Mouse (Mus musculus): ENCODE measurements around the gene Galk2.

Galk2 gene

DNA sequence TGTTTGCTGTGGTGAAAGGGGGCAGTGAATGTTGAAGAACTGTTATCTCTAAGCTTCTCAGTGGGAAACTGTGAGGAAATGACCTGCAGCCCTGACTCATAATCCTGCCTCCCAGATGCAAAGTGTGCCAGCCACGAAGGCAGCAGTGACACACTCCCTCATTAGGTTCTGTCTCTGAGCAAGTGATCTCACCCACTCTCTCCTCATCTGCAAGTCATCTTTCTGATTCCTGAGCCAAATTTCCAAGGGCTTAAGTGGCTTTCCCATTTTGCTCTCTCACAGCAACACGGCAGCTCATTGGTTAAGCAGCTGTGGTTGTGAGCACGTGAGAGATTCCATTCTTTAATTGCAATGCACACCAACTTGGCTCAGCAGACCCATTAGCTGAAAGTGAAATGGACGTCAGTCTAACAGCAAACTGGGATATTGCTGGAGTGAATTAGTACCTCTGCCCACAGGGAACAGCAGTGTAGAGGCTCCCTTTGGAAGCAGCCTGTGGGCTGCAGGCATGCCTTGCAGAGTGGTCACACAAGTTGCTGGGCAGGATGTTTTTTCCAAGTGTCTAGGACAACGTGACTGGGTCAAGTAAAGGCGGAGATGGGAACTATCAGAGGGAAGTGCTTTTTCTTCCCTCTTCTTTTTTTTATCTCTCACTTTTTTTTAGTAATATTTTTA, 82.3 kb downstream of the Galk2 start:
- peak; percentile 21 for DNase-seq (ENCODE audit: low read depth, low spot score)

DNA sequence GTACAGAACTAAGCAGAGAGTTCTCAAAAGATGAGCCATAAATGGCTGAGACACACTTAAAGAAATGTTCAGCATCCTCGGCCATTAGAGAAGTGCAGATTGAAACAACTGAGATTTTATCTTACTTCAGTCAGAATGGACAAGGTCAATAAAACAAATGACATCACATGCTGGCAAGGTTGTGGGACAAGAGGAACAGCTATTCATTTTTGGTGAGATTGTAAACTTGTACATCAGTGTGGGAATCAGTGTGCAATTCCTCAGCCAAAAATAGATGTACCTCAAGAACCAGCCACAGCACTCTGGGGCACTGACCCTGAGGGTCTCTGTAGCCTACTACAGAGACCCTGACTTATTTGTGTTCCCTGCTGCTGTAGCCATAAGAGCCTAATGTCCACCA, 84.4 kb downstream of the Galk2 start:
- DNase-seq (ENCODE audit: low read depth, low spot score): no peak

DNA sequence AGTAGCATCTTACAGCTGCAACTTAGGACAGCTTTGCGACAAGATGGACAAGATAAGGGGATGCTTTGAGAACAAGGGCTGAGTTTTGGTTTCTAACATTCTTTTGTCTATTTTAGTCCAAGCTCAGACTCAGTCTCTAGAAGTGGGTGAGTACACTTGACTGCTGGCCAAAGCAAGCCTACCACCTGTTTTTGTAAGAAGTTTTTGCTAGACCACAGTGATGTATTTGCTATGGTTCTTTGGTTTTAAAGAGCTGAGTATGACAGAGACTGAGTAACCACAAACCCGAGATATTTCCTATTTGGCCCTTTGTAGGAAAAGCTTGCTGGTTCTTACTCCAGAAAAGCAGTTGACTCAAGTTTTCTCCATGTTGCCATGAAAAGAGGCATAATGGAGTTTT, 89.3 kb downstream of the Galk2 start:
- peak; percentile 27 for DNase-seq (ENCODE audit: low read depth, low spot score)

DNA sequence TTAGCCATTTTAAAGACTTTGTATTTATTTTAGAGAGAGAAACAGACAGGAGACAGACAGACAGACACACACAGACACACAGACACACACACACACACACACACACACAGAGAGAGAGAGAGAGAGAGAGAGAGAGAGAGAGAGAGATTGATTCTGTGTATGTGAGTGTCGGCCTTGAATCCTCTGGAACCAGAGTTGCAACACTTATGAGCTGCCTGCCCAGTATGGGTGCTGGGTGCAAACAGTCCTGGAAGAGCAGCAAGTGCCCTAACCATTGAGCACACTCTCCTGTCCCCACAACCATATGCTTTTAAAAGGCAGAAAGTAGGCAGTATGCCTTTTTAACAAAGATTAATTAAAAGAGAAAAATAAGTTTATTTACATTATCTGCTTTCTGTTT, 109.9 kb downstream of the Galk2 start:
- DNase-seq (ENCODE audit: low read depth, low spot score): no peak

GRCm38 (mm10) chr2:125973207-125973606, 114.3 kb downstream of the Galk2 start:
- DNase-seq (ENCODE audit: low read depth, low spot score): no peak

DNA sequence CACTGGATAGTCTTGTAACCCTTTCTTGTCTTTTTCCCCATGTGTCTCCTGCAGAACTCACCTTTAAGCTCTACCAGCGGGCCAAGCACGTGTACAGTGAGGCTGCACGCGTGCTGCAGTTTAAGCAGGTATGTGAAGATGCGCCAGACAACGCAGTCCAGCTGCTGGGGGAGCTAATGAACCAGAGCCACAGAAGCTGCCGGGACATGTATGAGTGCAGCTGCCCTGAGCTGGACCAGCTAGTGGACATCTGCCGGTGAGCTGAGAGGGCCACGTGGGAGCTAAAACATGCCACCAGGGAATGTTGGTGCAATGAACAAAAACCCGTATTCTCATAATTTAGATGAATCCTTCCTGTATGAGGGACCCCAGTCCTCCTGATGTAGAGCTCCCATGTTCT, 116.3 kb downstream of the Galk2 start:
- no peak for DNase-seq (ENCODE audit: low read depth, low spot score)

- DNase-seq (ENCODE audit: low read depth, low spot score): no peak
These were observed 117.0 kb downstream of the Galk2 start for GRCm38 (mm10) chr2:125975808-125976345.

DNA sequence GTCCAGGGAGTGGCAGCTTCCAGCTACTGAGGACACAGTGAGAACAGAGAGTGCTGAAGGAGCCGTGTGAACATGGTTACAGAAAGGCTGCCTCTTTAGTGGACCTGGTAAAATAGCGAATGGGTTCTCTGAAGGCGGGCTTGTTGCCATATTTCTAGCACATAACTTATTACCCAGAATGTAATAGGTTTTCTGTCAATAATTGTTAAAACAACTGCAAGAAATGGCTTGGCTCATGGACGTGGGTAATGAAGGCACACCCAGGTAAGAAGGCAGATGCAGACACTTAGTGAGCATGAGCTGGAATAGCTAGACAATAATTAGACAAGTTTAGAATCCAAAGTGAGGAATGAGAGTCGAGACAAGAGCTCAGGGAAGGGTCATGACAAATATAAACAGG, 143.4 kb downstream of the Galk2 start:
- no peak for DNase-seq (ENCODE audit: low read depth, low spot score)

GRCm38 (mm10) chr2:126006088-126006487, 147.2 kb downstream of the Galk2 start:
- peak; percentile 16 for DNase-seq (ENCODE audit: low read depth, low spot score)

DNA sequence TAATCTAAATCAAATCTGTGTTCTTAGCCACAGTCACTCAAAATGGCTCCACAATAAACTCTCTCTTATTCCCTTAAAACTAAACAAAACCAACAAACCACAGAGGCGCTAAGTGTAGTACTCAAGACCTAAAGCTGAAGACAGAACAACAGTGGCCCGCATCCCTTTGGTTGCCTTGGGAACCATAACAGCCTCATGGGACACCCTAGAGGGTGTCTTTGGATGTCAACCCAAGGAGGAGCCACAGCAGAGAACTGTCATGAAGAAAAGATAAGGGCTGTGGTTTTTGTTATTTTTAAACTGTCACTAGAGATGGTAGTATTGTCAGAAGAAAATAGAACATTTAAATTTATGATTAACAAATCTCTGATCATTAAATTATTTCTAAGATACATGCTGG, 147.8 kb downstream of the Galk2 start:
- no peak for DNase-seq (ENCODE audit: low read depth, low spot score)

DNA sequence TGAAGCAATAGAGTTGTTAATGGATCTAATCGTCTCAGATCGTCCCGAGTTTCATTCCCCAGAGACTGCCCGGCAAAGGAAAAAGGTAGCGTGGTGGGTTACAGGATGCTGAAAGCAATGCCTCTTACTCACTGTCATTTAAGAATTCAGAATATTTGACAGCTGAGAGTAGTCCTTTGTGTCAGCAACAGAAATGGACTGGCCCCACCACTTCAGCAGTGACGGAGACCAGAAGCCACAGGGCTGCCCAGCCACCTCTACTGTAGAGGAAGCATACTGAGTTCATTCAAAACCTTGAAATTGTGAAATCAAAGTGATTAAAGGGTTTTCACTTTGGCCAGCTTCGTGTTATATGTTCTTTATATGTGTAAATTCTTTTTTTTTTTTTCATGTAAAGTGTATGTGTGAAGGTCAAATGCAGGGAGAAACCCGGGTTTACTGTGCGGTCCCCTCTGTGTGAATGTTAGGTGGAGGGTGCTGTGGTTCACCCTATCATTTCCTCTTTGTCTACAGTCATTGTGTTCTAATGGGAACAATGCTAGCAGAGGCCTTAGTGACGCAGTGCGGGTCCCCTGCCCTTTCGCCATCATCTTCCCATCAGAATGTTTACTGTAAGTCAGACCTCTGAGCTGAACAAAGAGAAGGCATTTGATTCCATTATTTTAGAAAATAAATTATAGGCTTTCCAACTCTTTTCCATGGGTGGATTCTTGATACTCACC, 156.2 kb downstream of the Galk2 start:
- DNase-seq (ENCODE audit: low read depth, low spot score): no peak

- no peak for DNase-seq (ENCODE audit: low read depth, low spot score)
These were observed 157.0 kb downstream of the Galk2 start for GRCm38 (mm10) chr2:126015763-126016473.

- no peak for DNase-seq (ENCODE audit: low read depth, low spot score)
These were observed 172.4 kb downstream of the Galk2 start for GRCm38 (mm10) chr2:126031186-126031900.

- no peak for DNase-seq (ENCODE audit: low read depth, low spot score)
These were observed 174.4 kb downstream of the Galk2 start for GRCm38 (mm10) chr2:126033114-126033972.

Measured in telencephalon, adult 2 months (tissue).